Mouse (Mus musculus): Measurements from ENCODE around the gene Elmsan1. TPM values are rescaled to one million over a fixed set of nuclear protein-coding genes. Genes with fewer than 3 reads are reported as not detected.

Elmsan1 gene
- polyA plus RNA-seq, 1 experiment from 2014 or later, result 11.3 TPM

GRCm38 (mm10) chr12:84132265-84132664, 86.4 kb downstream of the Elmsan1 start:
- no peaks in the 10 kb centered on the region for H3K9me3 ChIP-seq (ENCODE audit: low read depth, low read length)
- H3K4me2 ChIP-seq, result no peak overlapping the region
- ATAC-seq (ENCODE audit: insufficient read depth), result no peak
- no peaks in the 10 kb centered on the region for H3K4me1 ChIP-seq (ENCODE audit: insufficient read depth)
- H3K36me3 ChIP-seq (ENCODE audit: insufficient read depth), result peaks cover 29% of the 10 kb centered on the region; the same call in 1 of the 2 replicates
- no peak overlapping the region for H3K4me3 ChIP-seq (ENCODE audit: low read depth, low read length)
- WGBS, result 56% methylated on average over 3 of the region's 3 CpGs
- TF ChIP-seq CTCF (IDR thresholded peaks at IDR 0.05; ENCODE audit: low read depth), result peak; percentile 73
- no peak overlapping the region for H3K27ac ChIP-seq (ENCODE audit: low read depth)
- H3K27me3 ChIP-seq (ENCODE audit: insufficient read depth, low read length), result no peaks in the 10 kb centered on the region
- peak; percentile 61 for DNase-seq
- H3K9ac ChIP-seq, result no peak overlapping the region

GRCm38 (mm10) chr12:84129931-84130330, 88.8 kb downstream of the Elmsan1 start:
- Histone ChIP-seq H3K4me2 (no peak overlapping the region), H3K27ac (ENCODE audit: low read depth) (no peak overlapping the region), H3K27me3 (ENCODE audit: insufficient read depth, low read length) (no peaks in the 10 kb centered on the region), H3K9ac (no peak overlapping the region), H3K4me3 (ENCODE audit: low read depth, low read length) (no peak overlapping the region), H3K36me3 (ENCODE audit: insufficient read depth) (peaks cover 14% of the 10 kb centered on the region; the same call in 1 of the 2 replicates), H3K4me1 (ENCODE audit: insufficient read depth) (0 out of 2 replicates have a peak, but pooled peaks cover 2% of the 10 kb centered on the region), H3K9me3 (ENCODE audit: low read depth, low read length) (no peaks in the 10 kb centered on the region)
- DNase-seq (no peak), ATAC-seq (ENCODE audit: insufficient read depth) (no peak)
- 93% methylated on average over 8 of the region's 8 CpGs for WGBS
- no peak for TF ChIP-seq CTCF (IDR thresholded peaks at IDR 0.05; ENCODE audit: low read depth)

GRCm38 (mm10) chr12:84128576-84128975, 90.1 kb downstream of the Elmsan1 start:
- H3K27me3 ChIP-seq (ENCODE audit: insufficient read depth, low read length), result no peaks in the 10 kb centered on the region
- no peak overlapping the region for H3K27ac ChIP-seq (ENCODE audit: low read depth)
- H3K4me1 ChIP-seq (ENCODE audit: insufficient read depth), result 0 out of 2 replicates have a peak, but pooled peaks cover 4% of the 10 kb centered on the region
- WGBS, result 87% methylated on average over 6 of the region's 6 CpGs
- H3K9ac ChIP-seq, result no peak overlapping the region
- H3K36me3 ChIP-seq (ENCODE audit: insufficient read depth), result peaks cover 12% of the 10 kb centered on the region; the same call in 1 of the 2 replicates
- ATAC-seq (ENCODE audit: insufficient read depth) (no peak), DNase-seq (no peak)
- no peak overlapping the region for H3K4me2 ChIP-seq
- no peak for TF ChIP-seq CTCF (IDR thresholded peaks at IDR 0.05; ENCODE audit: low read depth)
- no peaks in the 10 kb centered on the region for H3K9me3 ChIP-seq (ENCODE audit: low read depth, low read length)
- H3K4me3 ChIP-seq (ENCODE audit: low read depth, low read length), result no peak overlapping the region

- Histone ChIP-seq H3K4me3 (ENCODE audit: low read depth, low read length) (no peak overlapping the region), H3K4me2 (no peak overlapping the region), H3K9ac (no peak overlapping the region), H3K27me3 (ENCODE audit: insufficient read depth, low read length) (no peaks in the 10 kb centered on the region), H3K9me3 (ENCODE audit: low read depth, low read length) (no peaks in the 10 kb centered on the region), H3K36me3 (ENCODE audit: insufficient read depth) (peaks cover 10% of the 10 kb centered on the region; the same call in 1 of the 2 replicates), H3K4me1 (ENCODE audit: insufficient read depth) (0 out of 2 replicates have a peak, but pooled peaks cover 4% of the 10 kb centered on the region), H3K27ac (ENCODE audit: low read depth) (no peak overlapping the region)
- no peak for TF ChIP-seq CTCF (IDR thresholded peaks at IDR 0.05; ENCODE audit: low read depth)
- no peak for DNase-seq
- ATAC-seq (ENCODE audit: insufficient read depth), result no peak
- WGBS, result 79% methylated on average over 2 of the region's 2 CpGs
These were observed 91.8 kb downstream of the Elmsan1 start for GRCm38 (mm10) chr12:84126899-84127298.

GRCm38 (mm10) chr12:84125892-84126291, 92.8 kb downstream of the Elmsan1 start:
- Histone ChIP-seq H3K4me1 (ENCODE audit: insufficient read depth) (0 out of 2 replicates have a peak, but pooled peaks cover 4% of the 10 kb centered on the region), H3K4me3 (ENCODE audit: low read depth, low read length) (no peak overlapping the region), H3K9ac (no peak overlapping the region), H3K36me3 (ENCODE audit: insufficient read depth) (peaks cover 10% of the 10 kb centered on the region; the same call in 1 of the 2 replicates), H3K9me3 (ENCODE audit: low read depth, low read length) (no peaks in the 10 kb centered on the region), H3K4me2 (peak overlapping the region; percentile 31; the same call in 1 of the 2 replicates), H3K27me3 (ENCODE audit: insufficient read depth, low read length) (no peaks in the 10 kb centered on the region), H3K27ac (ENCODE audit: low read depth) (peak overlapping the region; percentile 51)
- TF ChIP-seq CTCF (IDR thresholded peaks at IDR 0.05; ENCODE audit: low read depth), result no peak
- 50% methylated on average over 12 of the region's 12 CpGs for WGBS
- ATAC-seq (ENCODE audit: insufficient read depth) (no peak), DNase-seq (peak; percentile 26)

- DNase-seq, result no peak
- 94% methylated on average over 5 of the region's 5 CpGs for WGBS
- TF ChIP-seq CTCF (IDR thresholded peaks at IDR 0.05; ENCODE audit: low read depth), result no peak
These were observed 99.1 kb downstream of the Elmsan1 start for GRCm38 (mm10) chr12:84119584-84119983.

GRCm38 (mm10) chr12:84114153-84114994, 104.3 kb downstream of the Elmsan1 start, which contains the start of gene Dnal1:
TSS of gene Dnal1 (plus strand) at chr12:84114366.
- ATAC-seq (ENCODE audit: insufficient read depth) (peak; percentile 98), DNase-seq (peak; percentile 97)
- no peaks in the 10 kb centered on the region for H3K36me3 ChIP-seq (ENCODE audit: insufficient read depth)
- H3K4me3 ChIP-seq (ENCODE audit: low read depth, low read length), result peak within 1 kb of the TSS; percentile 62
- WGBS, result 3% methylated on average over 30 of the region's 35 CpGs
- H3K9me3 ChIP-seq (ENCODE audit: low read depth, low read length), result no peaks in the 10 kb centered on the region
- 0 out of 2 replicates have a peak within 1 kb of the TSS, but pooled peaks have one; percentile 1 for H3K27ac ChIP-seq (ENCODE audit: low read depth)
- peak; percentile 28 for TF ChIP-seq CTCF (IDR thresholded peaks at IDR 0.05; ENCODE audit: low read depth)
- peak within 1 kb of the TSS; percentile 74 for H3K4me2 ChIP-seq
- peak within 1 kb of the TSS; percentile 64 for H3K9ac ChIP-seq
- no peaks in the 10 kb centered on the region for H3K27me3 ChIP-seq (ENCODE audit: insufficient read depth, low read length)
- no peaks in the 10 kb centered on the region for H3K4me1 ChIP-seq (ENCODE audit: insufficient read depth)

More at GRCm38 (mm10) chr12:84119584-84119983, 99.1 kb downstream of the Elmsan1 start:
- no peaks in the 10 kb centered on the region for H3K36me3 ChIP-seq (ENCODE audit: insufficient read depth)
- no peaks in the 10 kb centered on the region for H3K9me3 ChIP-seq (ENCODE audit: low read depth, low read length)
- no peak overlapping the region for H3K27ac ChIP-seq (ENCODE audit: low read depth)
- no peak overlapping the region for H3K4me3 ChIP-seq (ENCODE audit: low read depth, low read length)
- H3K4me1 ChIP-seq (ENCODE audit: insufficient read depth), result no peaks in the 10 kb centered on the region
- no peak overlapping the region for H3K9ac ChIP-seq
- no peaks in the 10 kb centered on the region for H3K27me3 ChIP-seq (ENCODE audit: insufficient read depth, low read length)
- no peak overlapping the region for H3K4me2 ChIP-seq
- no peak for ATAC-seq (ENCODE audit: insufficient read depth)

Measured in lung, embryonic 14.5 days (tissue).